Mouse (Mus musculus): ENCODE measurements around the gene Sipa1l1.

Sipa1l1 gene

DNA sequence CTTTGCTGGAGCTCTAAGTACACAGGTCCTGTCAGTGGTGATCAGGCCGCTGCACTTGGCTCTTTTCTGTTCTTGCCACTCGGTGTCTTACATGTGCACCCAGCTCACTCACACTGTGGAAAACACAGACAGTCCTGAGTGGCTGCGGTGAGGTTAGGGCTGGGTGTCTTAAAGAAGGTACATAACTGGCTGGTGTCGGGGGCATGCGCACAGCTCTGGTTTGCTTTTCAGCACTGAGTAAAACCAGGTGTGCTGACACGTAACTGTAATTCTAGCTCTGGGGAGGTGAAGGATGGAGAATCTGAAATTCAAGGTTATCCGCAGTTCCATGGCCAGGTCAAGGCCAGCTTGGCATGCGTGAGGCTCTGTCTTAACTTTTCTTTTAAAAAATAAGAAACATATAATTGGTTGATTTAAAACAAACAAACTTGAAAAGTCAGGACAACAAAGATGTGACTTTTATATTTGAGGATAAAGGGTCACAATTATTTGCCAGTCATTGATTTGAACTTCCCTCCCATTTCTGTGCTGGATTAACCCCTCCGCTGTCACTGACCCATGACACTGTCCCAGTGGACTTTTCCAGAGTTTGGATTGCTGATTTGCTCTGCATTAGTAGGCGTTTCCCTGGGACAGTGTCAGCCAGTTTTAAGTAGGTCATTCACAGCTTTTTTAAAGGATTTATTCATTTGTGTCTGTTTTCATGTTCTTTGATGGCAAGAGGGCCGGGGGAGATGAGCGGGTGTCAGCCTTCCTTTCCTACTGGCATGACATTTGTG, 163.9 kb downstream of the Sipa1l1 start:
- no peak for DNase-seq (ENCODE audit: extremely low read depth, low read depth)

DNA sequence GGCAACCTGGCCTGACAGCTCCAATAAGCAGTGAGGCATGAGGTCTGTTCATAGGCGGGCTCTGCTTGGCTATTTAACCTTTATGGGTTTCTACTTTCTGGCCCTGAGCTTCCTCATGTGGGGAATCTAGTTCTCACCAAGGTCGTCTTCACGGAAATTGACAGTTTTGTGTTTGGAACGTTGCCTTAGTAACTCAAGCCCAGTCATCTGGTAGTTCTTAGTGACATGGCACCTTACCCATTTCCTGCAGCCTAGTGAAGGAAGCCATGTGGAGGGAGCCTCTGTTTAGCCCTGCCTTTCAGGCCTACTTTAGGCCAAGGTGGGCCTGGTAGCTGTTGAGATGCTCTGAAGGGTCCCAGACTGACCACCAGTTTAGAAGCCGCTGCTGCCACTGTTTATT, 164.9 kb downstream of the Sipa1l1 start:
- no peak for DNase-seq (ENCODE audit: extremely low read depth, low read depth)

DNA sequence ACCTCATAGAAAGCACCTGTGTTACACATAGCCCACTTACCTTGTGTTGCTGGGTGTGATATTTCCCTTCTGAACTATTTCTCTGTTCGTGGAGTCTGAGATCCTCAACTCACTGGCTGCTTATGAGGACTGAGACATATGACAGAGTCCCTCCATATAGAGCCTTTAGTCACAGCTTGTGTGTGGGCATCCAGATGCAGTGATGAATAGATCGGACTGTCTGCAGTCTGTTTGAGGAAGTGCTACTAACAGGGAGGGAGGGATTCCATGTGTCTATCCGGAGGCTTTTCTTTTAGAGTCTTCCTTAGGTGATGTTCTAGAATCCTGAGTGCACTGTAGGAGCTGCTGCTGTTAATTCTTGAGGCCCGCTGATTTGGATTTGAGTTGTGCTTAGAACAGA, 165.4 kb downstream of the Sipa1l1 start:
- DNase-seq (ENCODE audit: extremely low read depth, low read depth): no peak

DNA sequence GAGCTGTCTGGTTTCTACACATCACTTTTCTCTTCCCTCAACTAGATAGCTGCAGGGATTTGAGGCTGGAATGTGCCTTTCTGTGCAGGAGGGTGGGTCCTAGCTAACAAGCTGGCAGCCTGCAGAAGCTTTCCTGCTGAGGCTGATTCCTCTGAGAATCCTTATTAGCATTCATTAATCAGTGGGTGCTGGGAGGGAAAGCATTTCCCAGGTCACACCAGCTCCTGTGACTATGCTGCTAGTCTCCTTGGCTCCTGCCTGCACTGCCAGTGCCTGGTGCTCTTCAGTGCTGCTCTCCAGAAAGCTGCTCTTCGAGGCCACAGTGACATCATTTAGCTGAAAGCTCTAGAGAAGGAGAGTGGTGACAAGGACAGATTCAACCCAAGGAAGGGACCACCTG, 166.0 kb downstream of the Sipa1l1 start:
- no peak for DNase-seq (ENCODE audit: extremely low read depth, low read depth)

DNA sequence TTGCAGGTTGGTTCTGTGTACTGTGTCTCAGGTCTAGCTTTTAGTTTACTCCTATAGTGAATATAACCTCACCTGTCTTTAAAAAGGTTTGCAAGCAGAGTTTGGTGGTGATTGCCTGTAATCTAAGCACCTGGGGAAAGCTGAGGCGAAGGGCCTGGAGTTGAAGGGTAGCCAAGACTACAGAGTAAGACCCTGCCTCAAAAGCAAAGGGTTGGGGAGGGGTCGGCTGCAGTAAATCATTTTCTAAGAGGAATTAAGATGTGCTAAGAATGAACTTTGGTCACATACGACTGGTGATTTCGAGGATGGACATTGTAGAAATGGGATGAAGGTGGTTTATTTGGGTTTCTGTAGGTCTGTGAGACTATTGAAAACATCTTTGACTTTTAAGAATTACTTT, 169.4 kb downstream of the Sipa1l1 start:
- DNase-seq (ENCODE audit: extremely low read depth, low read depth): no peak

DNA sequence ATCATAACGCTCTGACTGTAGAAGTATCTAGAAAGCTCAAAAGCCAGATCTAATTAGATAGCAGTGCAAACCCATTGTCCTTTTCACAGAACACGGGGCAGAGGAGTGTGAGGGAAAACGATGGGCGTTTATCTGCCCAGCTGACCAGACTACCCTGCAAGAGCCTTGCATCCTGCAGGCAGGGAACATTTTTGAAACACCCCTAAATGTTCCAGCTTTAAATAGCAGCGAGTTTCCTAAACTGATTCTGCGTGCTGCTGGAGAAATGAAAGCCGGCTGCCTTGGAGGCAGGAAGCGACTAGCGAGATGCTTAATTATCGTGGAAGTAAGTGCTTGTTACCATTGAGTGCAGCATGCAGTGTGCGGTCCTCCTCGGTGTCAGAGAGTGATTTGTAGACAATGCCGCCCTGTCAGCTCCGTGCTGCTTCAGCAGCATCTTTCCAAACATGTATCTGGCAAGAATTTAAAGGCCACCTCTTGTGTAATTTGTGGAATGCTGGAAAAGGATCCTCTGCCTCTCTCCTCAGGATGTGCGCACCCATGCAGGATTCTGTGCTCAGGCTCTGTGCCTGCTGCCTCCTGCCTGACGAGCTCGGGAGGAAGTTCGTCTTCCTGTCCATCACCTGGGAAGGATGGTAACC, 170.2 kb downstream of the Sipa1l1 start:
- no peak for DNase-seq (ENCODE audit: extremely low read depth, low read depth)

DNA sequence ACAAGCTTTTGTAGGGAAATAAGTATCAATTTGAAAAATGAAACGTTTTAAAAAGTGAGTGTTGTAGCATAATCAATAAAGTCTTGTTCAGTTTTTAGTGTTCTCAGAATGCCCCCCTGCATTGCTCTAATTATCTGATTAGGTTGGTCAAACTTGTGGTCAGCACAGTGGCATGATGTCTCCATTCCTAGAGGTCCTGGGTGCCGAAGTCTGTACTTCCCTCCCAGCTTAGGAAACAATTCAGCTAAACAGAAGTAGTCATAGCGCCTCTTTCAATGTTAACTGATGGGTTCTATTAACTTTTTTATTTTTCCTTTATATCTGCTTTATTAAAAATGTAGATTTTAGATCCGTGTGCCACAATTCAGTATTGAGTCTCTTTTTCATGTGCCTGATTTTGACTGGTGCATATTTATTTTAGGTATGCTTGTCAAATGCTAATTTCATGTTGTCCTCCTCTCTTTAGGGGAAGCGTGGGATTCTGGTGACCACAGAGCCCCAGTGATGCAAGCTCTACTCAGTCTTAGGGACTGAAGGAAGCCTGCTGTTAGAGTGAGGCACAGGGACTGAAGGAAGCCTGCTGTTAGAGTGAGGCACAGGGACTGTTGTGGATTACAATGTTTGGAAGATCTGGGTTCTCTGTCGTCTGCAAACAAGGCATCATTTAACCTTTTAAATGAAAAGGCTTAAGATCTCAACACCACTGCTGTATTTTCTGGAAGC, 171.2 kb downstream of the Sipa1l1 start:
- no peak for DNase-seq (ENCODE audit: extremely low read depth, low read depth)

DNA sequence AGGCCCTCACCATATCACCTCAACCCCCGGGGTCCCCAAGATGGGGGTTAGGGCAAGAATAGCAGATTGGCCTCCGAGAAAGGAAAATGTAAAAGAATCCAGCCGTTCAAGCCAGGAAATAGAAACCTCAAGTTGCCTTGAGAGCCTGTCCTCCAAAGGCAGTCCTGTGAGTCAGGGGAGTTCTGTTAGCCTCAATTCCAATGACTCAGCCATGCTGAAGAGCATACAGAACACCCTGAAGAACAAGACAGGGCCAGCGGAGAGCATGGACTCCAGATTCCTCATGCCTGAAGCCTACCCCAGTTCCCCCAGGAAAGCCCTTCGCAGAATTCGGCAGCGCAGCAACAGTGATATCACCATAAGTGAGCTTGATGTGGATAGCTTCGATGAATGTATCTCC, 172.1 kb downstream of the Sipa1l1 start:
- no peak for DNase-seq (ENCODE audit: extremely low read depth, low read depth)

DNA sequence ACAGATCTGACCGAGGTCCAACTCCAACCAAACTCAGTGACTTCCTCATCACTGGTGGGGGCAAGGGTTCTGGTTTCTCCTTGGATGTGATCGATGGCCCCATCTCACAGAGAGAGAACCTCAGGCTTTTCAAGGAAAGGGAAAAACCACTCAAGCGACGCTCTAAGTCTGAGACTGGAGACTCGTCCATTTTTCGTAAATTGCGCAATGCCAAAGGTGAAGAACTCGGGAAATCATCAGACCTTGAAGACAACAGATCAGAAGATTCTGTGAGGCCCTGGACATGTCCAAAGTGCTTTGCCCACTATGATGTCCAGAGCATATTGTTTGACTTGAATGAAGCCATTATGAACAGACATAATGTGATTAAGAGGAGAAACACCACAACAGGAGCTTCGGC, 172.6 kb downstream of the Sipa1l1 start:
- DNase-seq (ENCODE audit: extremely low read depth, low read depth): no peak

DNA sequence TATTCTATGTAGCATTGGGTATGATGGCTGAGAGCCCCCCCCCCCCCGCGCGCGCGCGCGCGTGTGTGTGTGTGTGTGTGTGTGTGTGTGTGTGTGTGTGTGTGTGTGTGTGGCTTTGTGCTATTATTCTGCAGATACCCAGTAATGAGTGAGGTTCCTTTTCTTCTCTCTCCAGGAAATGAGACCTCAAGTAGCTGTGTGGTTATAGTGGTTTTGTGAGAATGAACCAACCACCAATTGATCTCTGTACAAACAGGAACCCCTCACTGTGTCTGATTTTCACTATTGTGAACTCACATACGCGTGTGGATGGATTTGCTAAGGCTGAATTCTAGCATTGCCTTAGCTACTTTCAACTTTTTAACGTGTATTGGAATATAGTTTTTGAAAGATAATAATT, 181.0 kb downstream of the Sipa1l1 start:
- peak; percentile 44 for DNase-seq (ENCODE audit: extremely low read depth, low read depth)

DNA sequence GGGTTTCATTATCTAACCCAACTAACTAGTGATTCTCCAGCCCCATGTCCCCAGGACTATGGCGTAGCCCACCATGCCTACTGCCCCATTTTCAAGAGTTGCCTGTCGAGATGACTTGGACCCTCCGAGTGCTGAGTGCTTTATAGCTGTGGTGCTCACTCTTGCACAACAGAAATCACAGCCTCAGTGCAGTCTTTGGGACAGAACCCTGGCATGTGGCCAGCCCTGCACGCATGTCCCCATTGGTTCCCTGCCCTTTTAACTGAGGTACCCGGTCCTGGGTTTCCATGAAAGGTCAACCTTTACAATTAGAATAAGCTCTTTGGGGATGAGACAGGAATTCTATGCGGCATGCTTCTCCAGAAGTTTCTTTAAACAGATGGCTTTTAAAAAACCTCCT, 181.8 kb downstream of the Sipa1l1 start:
- no peak for DNase-seq (ENCODE audit: extremely low read depth, low read depth)

DNA sequence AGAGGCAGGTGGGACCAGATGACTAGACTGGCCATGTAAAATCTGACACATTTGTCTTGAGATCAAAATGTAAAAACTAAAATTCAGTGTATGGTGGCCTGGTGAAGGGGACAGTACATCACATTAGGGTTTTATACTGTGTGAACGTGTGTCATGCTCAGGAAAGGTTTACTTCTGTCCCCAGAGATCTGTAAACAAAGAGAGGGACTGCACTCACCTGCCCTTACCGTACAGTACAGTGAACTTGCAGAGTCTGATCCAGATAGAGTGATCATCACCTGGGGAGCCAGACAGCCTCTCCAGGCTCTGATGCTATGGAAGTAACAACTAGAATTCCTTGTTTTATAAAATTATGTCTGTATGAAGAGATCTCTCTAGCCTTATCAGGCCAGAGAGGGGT, 184.5 kb downstream of the Sipa1l1 start:
- DNase-seq (ENCODE audit: extremely low read depth, low read depth): no peak

DNA sequence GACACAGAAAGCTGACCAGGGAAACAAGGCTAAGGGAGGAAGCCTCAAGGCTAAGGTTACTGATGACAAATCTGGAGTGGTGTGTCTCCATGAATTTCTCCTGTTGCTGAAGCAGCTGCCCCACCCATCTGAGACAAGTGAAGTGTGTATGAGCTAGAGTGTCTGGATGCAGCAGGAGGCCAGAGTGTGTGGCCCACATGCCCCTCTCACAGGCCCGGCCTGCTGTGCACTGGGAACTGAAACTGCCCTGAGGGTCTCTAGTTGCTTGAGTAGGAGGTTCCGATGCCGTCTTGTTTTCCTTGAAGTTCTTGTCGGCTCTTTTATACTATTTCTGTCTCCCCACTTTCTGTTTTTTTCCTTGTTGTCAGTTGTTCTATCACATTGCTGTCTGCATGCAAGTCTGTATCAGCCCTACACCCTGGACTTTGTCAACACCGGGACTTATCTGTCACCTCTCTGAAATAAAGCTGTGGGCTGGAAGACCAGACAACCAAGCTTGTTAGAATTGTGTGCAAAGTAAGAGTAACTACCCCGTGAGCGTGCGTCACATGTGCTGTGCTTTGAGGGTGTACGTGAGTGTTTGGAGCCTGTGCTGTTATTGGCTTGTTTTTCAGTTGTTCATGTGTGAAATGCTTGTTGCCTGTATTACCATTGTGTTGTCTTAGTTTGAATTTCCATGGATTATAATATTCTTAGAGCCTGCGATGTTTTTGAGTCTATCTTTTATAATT, 186.5 kb downstream of the Sipa1l1 start:
- no peak for DNase-seq (ENCODE audit: extremely low read depth, low read depth)

DNA sequence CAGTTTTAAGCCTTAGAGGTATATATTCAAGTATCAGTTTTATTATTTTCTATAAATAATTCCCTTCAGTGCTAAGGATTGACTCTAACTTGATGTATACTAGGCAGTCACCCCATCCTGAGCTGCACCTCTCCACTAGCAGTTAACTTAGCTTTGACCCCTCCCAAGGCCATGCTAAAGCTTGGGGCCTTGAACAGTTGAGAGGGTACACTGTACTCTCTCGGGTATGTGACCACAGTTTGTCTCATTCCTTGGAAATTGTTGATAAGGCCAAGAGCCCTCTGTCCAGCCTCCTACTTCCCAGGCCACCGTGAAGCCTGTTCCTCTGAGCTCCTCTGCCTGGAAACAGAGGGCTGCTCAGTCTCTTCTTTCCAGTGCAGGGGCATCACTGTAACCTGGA, 187.4 kb downstream of the Sipa1l1 start:
- no peak for DNase-seq (ENCODE audit: extremely low read depth, low read depth)

DNA sequence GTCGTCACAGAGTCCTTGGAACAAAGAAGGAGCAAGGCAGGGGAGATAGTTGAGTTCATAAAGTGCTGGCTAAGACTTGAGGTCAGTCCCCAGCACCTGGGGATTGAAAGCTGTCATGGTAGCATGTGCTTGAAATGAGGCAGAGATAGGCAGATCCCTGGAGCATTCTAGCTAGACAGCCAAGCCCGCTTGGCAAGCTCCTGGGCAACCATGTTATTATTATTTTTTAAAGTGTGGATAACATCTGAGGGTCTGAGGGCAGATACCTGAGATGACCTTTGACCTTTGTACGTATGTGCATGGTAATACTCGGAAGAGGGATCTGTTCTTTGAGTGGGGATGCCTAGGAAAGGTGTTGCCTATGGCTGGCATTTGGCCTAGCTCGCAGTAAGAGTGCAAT, 188.3 kb downstream of the Sipa1l1 start:
- DNase-seq (ENCODE audit: extremely low read depth, low read depth): no peak

DNA sequence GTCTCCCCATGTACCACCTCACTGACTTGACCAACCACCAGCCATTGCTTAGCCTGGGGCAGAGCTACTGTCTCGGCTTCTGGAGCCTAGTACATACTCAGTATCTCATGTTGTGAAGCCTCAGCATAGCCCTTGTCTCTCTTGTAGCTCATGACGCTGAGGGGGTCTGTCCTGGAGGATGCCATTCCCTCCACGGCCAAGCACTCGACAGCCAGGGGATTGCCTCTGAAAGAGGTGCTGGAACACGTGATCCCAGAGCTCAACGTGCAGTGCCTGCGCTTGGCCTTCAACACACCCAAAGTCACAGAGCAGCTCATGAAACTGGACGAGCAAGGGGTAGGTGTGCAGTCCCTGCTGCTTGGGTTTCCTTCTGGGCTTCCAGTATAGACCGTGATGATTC, 193.7 kb downstream of the Sipa1l1 start:
- DNase-seq (ENCODE audit: extremely low read depth, low read depth): no peak

DNA sequence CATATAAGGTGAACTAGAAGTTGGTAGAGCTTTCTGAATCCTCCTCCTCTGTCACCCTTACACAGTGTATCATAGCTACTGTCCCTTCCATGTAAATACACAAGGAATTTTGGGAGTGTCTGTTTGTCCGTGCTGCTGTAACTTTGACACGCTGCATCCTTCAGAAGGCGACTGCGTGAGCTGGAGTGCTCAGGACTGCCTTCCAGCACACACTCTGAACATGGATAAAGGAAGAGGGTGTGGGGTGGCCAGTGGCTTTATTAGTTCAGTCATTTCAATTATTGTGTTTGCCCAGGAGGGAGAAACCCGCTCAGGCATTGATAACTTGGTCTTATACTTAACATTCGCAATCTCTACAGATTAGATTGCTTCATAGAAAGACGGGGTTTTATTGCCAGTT, 195.1 kb downstream of the Sipa1l1 start:
- DNase-seq (ENCODE audit: extremely low read depth, low read depth): no peak

DNA sequence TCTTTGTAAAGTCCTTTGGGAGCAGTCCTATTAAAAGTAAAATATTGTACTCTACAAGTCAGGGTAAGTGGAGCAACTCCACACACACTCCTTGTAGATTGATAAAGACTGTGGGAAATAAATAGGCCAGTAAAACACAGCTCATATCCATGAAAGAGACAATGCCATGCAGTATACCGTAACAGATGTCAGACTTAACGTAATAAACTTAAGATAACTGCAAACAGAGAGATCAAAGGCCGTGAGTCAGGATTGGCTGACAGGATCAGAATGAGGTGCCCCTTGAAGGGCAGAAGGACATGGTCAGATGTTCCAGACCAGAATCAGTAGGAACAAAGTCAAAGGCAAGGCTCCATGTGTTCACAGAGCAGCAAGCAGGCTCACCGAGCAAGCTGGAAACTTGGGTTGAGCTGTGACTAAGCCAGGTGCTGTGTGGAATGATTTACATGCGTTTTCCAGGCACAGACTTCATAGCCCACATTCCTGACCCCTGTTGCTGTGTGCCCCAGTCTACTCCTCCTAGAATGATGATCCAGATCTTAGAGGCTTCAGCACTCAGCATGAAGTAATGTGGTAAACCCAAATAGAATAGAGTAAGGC, 196.3 kb downstream of the Sipa1l1 start:
- no peak for DNase-seq (ENCODE audit: extremely low read depth, low read depth)

DNA sequence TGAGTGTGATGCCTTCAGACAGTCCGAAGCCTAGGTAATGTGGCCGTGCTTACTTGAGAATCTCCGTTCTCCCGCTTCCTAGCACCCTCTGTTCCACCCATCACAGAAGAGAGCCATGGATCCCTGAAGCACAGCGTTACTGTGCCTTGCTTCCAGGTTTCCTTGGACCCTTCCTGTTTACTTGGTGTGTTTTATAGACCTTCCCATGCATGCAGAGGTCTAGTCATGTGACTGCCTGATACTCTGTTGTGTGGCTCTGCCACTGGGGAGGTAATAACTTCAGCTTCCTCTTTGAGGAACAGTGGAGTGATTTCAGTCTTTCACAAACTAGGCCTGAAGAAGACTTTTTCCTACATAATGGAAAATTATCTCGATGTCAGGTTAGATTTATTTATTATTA, 197.6 kb downstream of the Sipa1l1 start:
- DNase-seq (ENCODE audit: extremely low read depth, low read depth): no peak

DNA sequence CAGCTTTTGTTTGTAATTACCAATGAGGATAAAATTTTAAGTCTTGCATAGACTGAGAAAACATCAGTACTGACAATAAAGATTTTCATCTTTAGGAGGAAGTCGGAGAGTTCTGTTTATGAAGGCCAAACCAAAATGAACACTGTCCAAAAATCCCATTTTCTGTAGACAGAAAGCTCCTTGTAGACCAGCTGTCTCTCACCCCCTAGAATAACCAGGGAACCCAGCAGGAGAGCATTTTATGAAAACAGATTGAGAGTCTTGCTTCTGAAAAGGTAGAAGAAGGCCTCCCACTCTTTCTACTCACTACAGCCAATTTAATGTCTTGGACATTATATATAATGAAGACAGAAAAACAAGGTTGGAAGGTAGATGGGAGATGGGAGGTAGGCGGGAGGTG, 198.2 kb downstream of the Sipa1l1 start:
- no peak for DNase-seq (ENCODE audit: extremely low read depth, low read depth)

DNA sequence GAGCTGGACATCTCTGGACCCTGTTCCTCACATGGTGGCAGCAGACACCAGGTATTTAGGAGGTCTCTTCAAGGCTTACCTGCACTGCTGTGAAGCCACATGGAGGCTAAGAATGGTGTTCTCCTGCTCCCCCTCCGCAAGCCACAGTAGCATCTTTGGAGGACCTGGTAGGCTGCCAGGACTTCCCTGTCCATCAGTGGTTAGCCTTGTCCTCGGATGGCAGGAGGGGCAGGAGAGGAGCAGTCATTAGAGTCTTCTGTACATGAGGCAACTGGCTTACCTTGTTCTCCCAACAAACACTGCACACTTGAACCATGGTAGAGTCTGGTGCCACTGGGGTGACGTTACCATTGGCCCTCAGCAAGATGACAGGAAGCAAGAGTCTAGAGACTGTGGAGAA, 198.9 kb downstream of the Sipa1l1 start:
- DNase-seq (ENCODE audit: extremely low read depth, low read depth): no peak

All from MEL-GATA-1-ER (cell line).